Mouse (Mus musculus) brain, embryonic 14.5 days (tissue): ENCODE measurements around the gene Myo1h. TPM values are rescaled to one million over a fixed set of nuclear protein-coding genes. Genes with fewer than 3 reads are reported as not detected.

Experiments used
- DNase-seq: peaks from one replicate; pipeline ENCODE4 v3.0.0-alpha.2; 2011; ENCODE audit warnings: low read depth
- CTCF ChIP-seq: fragments of 200-500 bp; IDR thresholded peaks from 2 replicates; pipeline ENCODE4 v1.5.1; 2012; ENCODE audit warnings: inconsistent platforms, mild to moderate bottlenecking, moderate library complexity, borderline replicate concordance; ENCODE audit not compliant: insufficient read depth, insufficient read length; ENCODE audit errors: extremely low read depth
- POLR2A ChIP-seq: fragments of 200-500 bp; IDR thresholded peaks from 2 replicates; pipeline ENCODE4 v1.6.1; 2012; ENCODE audit warnings: mild to moderate bottlenecking, inconsistent platforms, borderline replicate concordance; ENCODE audit not compliant: poor library complexity, insufficient read depth, insufficient read length, severe bottlenecking; ENCODE audit errors: extremely low read depth
- polyA plus RNA-seq: library from polyadenylated mRNA; depleted of rRNA; stranded (reverse); fragments of >200 nt; gene quantifications from 2 replicates; pipeline ENCODE4 v1.2.3, GENCODE M21; 2012; rRNA removed

The Myo1h gene
- polyA plus RNA-seq, 1 experiment = 0.37 TPM

DNA sequence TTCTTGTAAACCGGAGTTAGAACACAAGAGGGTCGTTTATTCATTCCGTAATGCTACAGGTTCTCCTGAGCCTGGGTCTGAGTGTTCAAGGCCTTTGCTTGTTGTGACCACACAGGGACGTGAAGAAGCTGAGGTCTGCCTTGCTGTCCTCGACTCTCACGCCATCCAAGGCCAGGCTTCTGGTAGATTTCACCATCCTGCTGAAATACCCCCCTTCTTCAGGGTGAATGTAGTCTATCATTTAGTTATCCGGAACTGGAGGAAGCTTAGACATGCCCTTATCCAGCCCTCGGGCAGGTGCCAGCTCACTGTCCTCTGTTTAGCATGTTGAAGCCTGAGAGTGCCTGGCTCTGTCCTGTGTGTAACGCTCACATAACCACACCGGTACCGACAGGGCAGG, 119.9 kb downstream of the Myo1h start:
- TF ChIP-seq CTCF (no peak), POLR2A (no peak)
- no peak for DNase-seq

DNA sequence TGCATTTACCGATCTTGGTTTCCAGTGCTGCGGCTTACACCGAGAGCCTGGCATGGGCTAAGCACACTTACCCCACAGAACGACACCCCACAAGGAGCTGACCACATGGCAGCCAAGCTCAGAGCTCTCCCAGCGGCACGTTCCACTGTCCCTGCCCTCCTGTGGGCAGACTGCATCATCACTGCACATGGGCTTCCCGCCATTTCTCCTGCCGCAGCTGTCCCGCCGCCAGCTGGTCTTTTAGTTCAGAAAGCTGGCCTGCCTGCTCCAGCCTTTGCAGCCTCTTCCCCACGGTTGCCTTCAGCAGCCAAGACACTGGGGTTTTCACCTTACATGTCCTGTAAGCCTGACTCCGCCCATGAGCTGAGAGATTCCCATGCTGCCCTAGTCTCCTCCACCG, 121.5 kb downstream of the Myo1h start:
- no peak for DNase-seq
- TF ChIP-seq CTCF = no peak
- no peak for TF ChIP-seq POLR2A

DNA sequence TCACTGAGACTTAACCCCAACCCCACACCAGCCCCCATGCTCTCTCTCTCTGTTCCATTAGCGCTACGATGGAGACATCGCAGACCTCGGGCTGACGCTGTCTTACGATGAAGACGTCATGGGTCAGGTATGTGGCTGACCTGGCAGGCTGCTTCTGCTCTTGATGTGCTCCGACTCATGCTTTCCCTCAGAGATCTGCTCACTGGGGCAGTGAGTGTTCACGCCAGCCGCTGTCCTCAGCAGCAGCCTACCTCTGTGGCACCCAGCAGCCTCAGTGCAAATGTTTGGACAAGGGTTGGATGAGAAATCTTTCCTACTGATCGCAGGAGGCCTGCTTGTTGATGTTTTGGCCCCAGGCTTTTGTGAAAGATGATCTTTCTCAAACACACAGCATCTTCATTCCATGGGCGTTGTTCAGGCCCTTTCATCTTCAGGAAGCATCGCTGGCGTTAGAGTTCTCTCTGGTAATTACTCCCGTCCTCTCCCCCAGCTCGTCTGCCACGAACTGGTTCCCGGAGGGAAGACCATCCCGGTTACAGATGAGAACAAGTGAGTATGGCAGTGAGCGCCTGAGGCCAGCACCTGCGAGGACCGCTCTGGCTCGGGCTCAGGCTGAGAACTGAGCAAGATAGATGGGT, 123.5 kb downstream of the Myo1h start:
- TF ChIP-seq CTCF = no peak
- TF ChIP-seq POLR2A = no peak
- peak; percentile 22 for DNase-seq

DNA sequence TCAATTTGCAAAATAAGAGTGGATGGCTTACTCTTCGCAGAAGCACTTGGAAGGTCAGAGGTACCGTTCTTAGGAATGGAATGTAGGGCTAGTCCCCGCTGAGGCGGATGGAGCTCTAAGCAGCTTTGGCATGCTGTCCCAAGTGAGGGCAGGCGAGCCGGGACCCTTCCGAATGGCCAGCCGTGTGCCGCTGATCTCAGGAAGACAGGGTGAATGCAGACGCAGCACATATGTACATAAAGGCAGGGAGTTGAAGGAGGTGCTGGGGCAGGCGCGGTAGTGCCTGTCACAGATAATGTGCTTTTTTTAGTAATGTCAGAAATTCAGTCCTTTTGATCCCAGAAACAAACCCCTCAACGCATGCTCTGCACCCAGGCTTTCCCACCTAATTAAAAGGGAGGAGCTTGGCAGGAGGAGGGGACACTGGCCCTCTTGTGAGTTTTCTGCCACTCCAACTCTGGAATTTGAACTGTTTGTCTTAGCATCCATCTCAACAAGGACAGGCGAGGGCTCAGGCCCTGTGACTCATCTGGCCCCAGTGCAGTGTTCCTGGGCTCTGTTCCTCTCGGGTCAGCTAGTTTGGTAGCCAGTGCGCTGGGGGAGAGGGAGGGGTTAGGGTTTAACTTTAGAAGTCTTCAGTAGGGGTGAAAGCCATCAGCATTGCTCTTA, 124.2 kb downstream of the Myo1h start:
- no peak for TF ChIP-seq CTCF
- no peak for TF ChIP-seq POLR2A
- no peak for DNase-seq

Other genes starting within 250 kb of the Myo1h start
- 40.0 and 41.6 TPM in 2 replicates for gene Usp30, start 223.7 kb upstream of the Myo1h start, polyA plus RNA-seq
- 70.1 and 81.5 TPM in 2 replicates for gene Svop, start 197.6 kb upstream of the Myo1h start, polyA plus RNA-seq
- gene Alkbh2, start 160.9 kb upstream of the Myo1h start, polyA plus RNA-seq = 7.9 and 14.0 TPM in 2 replicates
- 8.8 and 16.4 TPM in 2 replicates for gene Ung, start 158.8 kb upstream of the Myo1h start, polyA plus RNA-seq
- gene Acacb, start 142.6 kb upstream of the Myo1h start, polyA plus RNA-seq = 2.4 and 5.3 TPM in 2 replicates
- 0.68 and 1.1 TPM in 2 replicates for gene Foxn4, start 15.4 kb upstream of the Myo1h start, polyA plus RNA-seq
- 91.8 and 96.2 TPM in 2 replicates for gene Kctd10, start 91.3 kb downstream of the Myo1h start, polyA plus RNA-seq
- 63.1 and 66.4 TPM in 2 replicates for gene Ube3b, start 91.4 kb downstream of the Myo1h start, polyA plus RNA-seq
- 26.2 and 28.3 TPM in 2 replicates for gene Mmab, start 154.9 kb downstream of the Myo1h start, polyA plus RNA-seq
- 63.8 and 67.6 TPM in 2 replicates for gene Mvk, start 155.1 kb downstream of the Myo1h start, polyA plus RNA-seq